Mouse (Mus musculus) heart, adult 10 weeks (tissue): ENCODE data around the gene Klra17. TPM values are rescaled to one million over a fixed set of nuclear protein-coding genes. Genes with fewer than 3 reads are reported as not detected.

Experiments
- polyA plus RNA-seq: library from polyadenylated mRNA; stranded (reverse); fragments of 350-450 nt; fragmentation: Illumina TruSeq; extraction: RNeasy Lipid Tissue Mini Kit (QIAGEN cat#74804); gene quantifications from one replicate; pipeline ENCODE4 v1.2.3, GENCODE M21; 2014; ENCODE audit warnings: low read depth, low replicate concordance

Klra17 gene
- not detected for polyA plus RNA-seq

DNA sequence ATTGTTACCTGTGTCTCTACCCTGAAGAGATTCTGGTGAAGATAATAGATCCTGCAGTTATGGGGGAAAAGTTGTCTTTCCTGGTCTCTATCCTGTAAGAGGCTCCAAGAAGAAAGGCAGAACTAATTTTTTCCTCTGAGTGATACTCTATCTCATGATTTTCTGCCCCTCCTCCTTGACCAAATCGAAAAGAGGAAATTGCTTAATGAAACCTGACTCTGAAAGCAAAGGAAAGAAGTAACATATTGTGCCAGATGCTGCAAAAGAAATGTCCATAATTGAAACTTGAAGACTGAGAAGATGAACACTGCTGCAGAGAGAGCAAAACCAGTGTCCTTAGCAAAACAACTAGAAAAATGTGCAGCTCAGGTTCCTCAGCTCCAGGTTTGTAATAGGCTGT is at the start of gene Klra17:
Gene Klra17, minus strand, starts transcription at position 124 of the 400 bp plus-strand sequence.

GRCm38 (mm10) chr6:129917476-129917946 is 41.0 kb upstream of the Klra17 start, which contains the start of gene Klra5:
TSS of gene Klra5 (minus strand) at chr6:129917650.

DNA sequence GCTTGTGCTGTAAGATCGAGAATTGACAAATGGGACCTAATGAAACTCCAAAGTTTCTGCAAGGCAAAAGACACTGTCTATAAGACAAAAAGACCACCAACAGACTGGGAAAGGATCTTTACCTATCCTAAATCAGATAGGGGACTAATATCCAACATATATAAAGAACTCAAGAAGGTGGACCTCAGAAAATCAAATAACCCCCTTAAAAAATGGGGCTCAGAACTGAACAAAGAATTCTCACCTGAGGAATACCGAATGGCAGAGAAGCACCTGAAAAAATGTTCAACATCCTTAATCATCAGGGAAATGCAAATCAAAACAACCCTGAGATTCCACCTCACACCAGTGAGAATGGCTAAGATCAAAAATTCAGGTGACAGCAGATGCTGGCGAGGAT is 14.1 kb downstream of the Klra17 start, which contains the start of gene Gm17631:
Gene Gm17631, plus strand, starts transcription at position 301 of the 400 bp plus-strand sequence.

DNA sequence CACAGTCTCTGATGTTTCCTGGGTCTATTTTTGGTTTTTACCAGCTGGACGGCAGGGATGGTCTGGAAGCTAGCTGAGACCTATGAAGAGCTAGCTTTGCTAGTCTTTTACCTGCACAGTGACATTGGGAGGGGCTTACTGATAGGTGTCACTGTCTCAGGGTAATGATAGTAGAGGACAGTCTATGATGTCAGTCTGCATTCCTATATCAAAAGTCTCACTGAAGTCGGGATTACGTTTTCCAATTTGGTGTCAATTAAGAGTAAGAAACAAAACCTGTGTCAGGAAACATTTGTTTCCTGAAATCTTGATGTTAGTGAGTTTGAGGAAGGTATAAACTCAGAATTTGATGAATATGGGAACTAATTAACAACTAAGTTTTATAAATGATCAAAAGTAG is 92.3 kb downstream of the Klra17 start, which contains the start of gene Gm156:
Gene Gm156, minus strand, starts transcription at position 101 of the 400 bp plus-strand sequence.

Other genes with a start within 250 kb of the Klra17 start
- not detected for gene Klrc3, start 233.3 kb downstream of the Klra17 start, polyA plus RNA-seq
- gene Klrc2, start 216.0 kb downstream of the Klra17 start, polyA plus RNA-seq, result not detected
- not detected for gene Klrc1, start 197.7 kb downstream of the Klra17 start, polyA plus RNA-seq
- not detected for gene Klri1, start 159.5 kb downstream of the Klra17 start, polyA plus RNA-seq
- gene Klri2, start 136.2 kb downstream of the Klra17 start, polyA plus RNA-seq, result not detected
- gene Gm156, start 92.4 kb downstream of the Klra17 start, polyA plus RNA-seq, result not detected
- gene Gm17631, start 14.0 kb downstream of the Klra17 start, polyA plus RNA-seq, result not detected
- gene Klra5, start 41.0 kb upstream of the Klra17 start, polyA plus RNA-seq, result not detected
- gene Klra6, start 150.3 kb upstream of the Klra17 start, polyA plus RNA-seq, result not detected
- gene Klra4, start 190.6 kb upstream of the Klra17 start, polyA plus RNA-seq, result not detected